Mouse (Mus musculus) kidney, adult 2 months (tissue): ENCODE data around the gene Amn1.

Source experiments
- CTCF ChIP-seq: fragments of 200-500 bp; conservative IDR thresholded peaks from 2 replicates; pipeline ENCODE4 v1.5.1; 2011; ENCODE audit warnings: low read depth, mild to moderate bottlenecking, control low read depth, low read length, moderate library complexity, mixed read lengths; ENCODE audit not compliant: insufficient read depth, insufficient read length
- POLR2A ChIP-seq: fragments of 200-500 bp; IDR thresholded peaks from one replicate; pipeline ENCODE4 v1.6.1; 2011; ENCODE audit warnings: low read depth, low read length, control low read depth

DNA sequence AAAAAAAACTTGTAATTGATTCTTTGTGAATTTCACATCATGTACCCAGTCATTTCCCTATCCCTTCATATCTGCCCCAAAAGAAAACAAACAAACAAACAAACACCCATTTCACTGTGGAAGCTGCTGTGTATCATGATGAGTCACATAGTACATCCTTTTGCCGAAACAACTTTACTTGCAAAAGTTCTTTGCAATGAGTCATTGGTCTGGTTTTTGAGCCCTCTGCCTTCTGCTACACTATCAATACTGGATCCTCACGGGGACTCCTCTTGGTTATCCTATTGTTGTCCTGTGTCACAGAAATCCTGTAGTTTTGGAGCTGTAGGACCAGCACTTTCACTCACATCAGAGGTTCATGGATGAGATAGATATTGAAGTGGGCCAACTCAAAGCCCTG, 79.6 kb downstream of the Amn1 start:
- TF ChIP-seq CTCF (no peak), POLR2A (no peak)
